Comparison of ENCODE assay signal across 8 mouse cellular contexts in the genomic region with DNA sequence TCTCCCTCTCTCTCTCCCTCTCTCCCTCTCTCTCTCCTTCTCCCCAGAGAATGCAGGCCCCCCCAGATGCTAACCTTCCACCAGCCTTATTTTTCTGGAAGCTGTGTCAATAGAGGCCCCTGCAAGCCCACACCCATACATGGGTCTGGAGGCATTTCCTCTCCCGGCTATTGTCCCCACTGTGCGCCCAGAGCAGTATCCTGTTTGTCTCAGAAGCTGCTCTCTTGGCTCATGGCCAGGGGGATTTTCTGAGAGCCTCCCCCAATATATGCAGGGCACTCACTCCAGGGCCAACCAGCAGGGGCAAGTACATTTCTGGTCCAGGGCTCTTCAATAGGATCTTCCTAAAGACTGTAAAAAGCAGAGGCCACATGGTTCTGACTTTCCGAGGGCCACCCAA. TPM values are rescaled to one million over a fixed set of nuclear protein-coding genes. Genes with fewer than 3 reads are reported as not detected.
DNase-seq lines count a peak whose midpoint lies in the region; ATAC-seq and TF ChIP-seq lines count a peak whose summit lies in the region.

No protein-coding gene starts in this region.

- no peak for ATAC-seq in midbrain, postnatal 0 days (ENCODE audit: low FRiP score)
- no peak for ATAC-seq in forebrain, embryonic 13.5 days

- H3K27ac ChIP-seq in left cerebral cortex, adult 2 months: peak overlapping the region; percentile 81; the same call in 1 of the 2 replicates
- H3K27ac ChIP-seq in midbrain, postnatal 0 days (ENCODE audit: low read depth, low read length): no peak overlapping the region
- H3K27ac ChIP-seq in forebrain, embryonic 13.5 days: no peak overlapping the region

- no peaks in the 10 kb centered on the region for H3K4me1 ChIP-seq in midbrain, postnatal 0 days (ENCODE audit: insufficient read depth, low read length)
- H3K4me1 ChIP-seq in forebrain, embryonic 13.5 days: no peaks in the 10 kb centered on the region

- no peaks in the 10 kb centered on the region for H3K27me3 ChIP-seq in midbrain, postnatal 0 days (ENCODE audit: insufficient read depth, low read length)
- no peaks in the 10 kb centered on the region for H3K27me3 ChIP-seq in forebrain, embryonic 13.5 days

- no peak; the same call in 1 of the 2 replicates for TF ChIP-seq CTCF in left cerebral cortex, adult 2 months (IDR thresholded peaks at IDR 0.05)
- no peak for TF ChIP-seq CTCF in midbrain, postnatal 0 days (IDR thresholded peaks at IDR 0.05)

- WGBS in midbrain, postnatal 0 days: 64% methylated on average over 3 of the region's 3 CpGs
- WGBS in forebrain, embryonic 13.5 days: 67% methylated on average over 3 of the region's 3 CpGs

- no peak overlapping the region for H3K9ac ChIP-seq in midbrain, postnatal 0 days (replicated peaks; ENCODE audit: low read length, poor library complexity, severe bottlenecking)
- H3K9ac ChIP-seq in forebrain, embryonic 13.5 days: no peak overlapping the region

- no peaks in the 10 kb centered on the region for H3K36me3 ChIP-seq in midbrain, postnatal 0 days (ENCODE audit: insufficient read depth, low read length)
- no peaks in the 10 kb centered on the region for H3K36me3 ChIP-seq in forebrain, embryonic 13.5 days (ENCODE audit: poor library complexity, severe bottlenecking)

- no peaks in the 10 kb centered on the region for H3K9me3 ChIP-seq in midbrain, postnatal 0 days (ENCODE audit: low read length)
- H3K9me3 ChIP-seq in forebrain, embryonic 13.5 days (replicated peaks): no peaks in the 10 kb centered on the region

- intact Hi-C loops in left cerebral cortex, adult 2 months (cut with DNase I): no loop called here

- DNase-seq in left cerebral cortex, adult 2 months (ENCODE audit: extremely low spot score in 1 of 2, low spot score in 2 of 2): no peak
- DNase-seq in left cerebral cortex, adult 18-20 months (ENCODE audit: low spot score in 2 of 2): no peak
- DNase-seq in heart, adult 18-20 months: peak; percentile 71 to 85
- peak; percentile 79 for DNase-seq in kidney, adult 9 months
- peak; percentile 90 for DNase-seq in lung, postnatal 10 days
- DNase-seq in midbrain, postnatal 0 days (ENCODE audit: low spot score): no peak
- DNase-seq in thymus, postnatal 4 days: no peak

- H3K4me2 ChIP-seq in midbrain, postnatal 0 days (ENCODE audit: low read depth, low read length, poor library complexity, severe bottlenecking): no peak overlapping the region
- no peak overlapping the region for H3K4me2 ChIP-seq in forebrain, embryonic 13.5 days

- H3K4me3 ChIP-seq in left cerebral cortex, adult 2 months: no peak overlapping the region
- H3K4me3 ChIP-seq in midbrain, postnatal 0 days (ENCODE audit: low read depth, low read length): no peak overlapping the region
- no peak overlapping the region for H3K4me3 ChIP-seq in forebrain, embryonic 13.5 days

RNA-seq across cellular contexts. Expression of a gene that starts 9.9 kb away (rescaled TPM):
- total RNA-seq in left cerebral cortex, adult 2 months (2021): 1 to 10 TPM; 2.4 to 4.3 TPM
- 1 to 10 TPM; 2.4 to 2.6 TPM for total RNA-seq in left cerebral cortex, adult 18-20 months (2021)
- 10 to 100 TPM in 1 of 2 experiments, 1 to 10 TPM in 1; 8.2 to 10.3 TPM for total RNA-seq in heart, adult 18-20 months (2021)
- total RNA-seq in midbrain, postnatal 0 days (2014; rRNA removed): 1.9 and 3.6 TPM in 2 replicates
- polyA plus RNA-seq in midbrain, postnatal 0 days (2015; fragmentation: Nextera tagmentation; extraction: Ambion mirVana): 1.8 TPM in 2 replicates
- 1.7 and 2.1 TPM in 2 replicates for polyA plus RNA-seq in forebrain, embryonic 13.5 days (2015; fragmentation: Nextera tagmentation; extraction: Ambion mirVana)

RNA-seq across cellular contexts. Expression of a gene that starts 27.8 kb away (rescaled TPM):
- total RNA-seq in left cerebral cortex, adult 2 months (2021): 100 to 1,000 TPM; 191 to 208 TPM
- 100 to 1,000 TPM; 168 to 215 TPM for total RNA-seq in left cerebral cortex, adult 18-20 months (2021)
- 10 to 100 TPM; 21.4 to 24.4 TPM for total RNA-seq in heart, adult 18-20 months (2021)
- total RNA-seq in midbrain, postnatal 0 days (2014; rRNA removed): 44.9 and 51.4 TPM in 2 replicates
- polyA plus RNA-seq in midbrain, postnatal 0 days (2015; fragmentation: Nextera tagmentation; extraction: Ambion mirVana): 31.7 and 32.2 TPM in 2 replicates
- polyA plus RNA-seq in forebrain, embryonic 13.5 days (2015; fragmentation: Nextera tagmentation; extraction: Ambion mirVana): 2.0 and 3.5 TPM in 2 replicates

RNA-seq across cellular contexts. Expression of a gene that starts 50.3 kb away (rescaled TPM):
- 1 to 10 TPM; 5.9 TPM for total RNA-seq in left cerebral cortex, adult 2 months (2021)
- 1 to 10 TPM; 5.0 to 7.4 TPM for total RNA-seq in left cerebral cortex, adult 18-20 months (2021)
- total RNA-seq in heart, adult 18-20 months (2021): 10 to 100 TPM; 73.5 to 83.6 TPM
- 19.9 and 26.3 TPM in 2 replicates for total RNA-seq in midbrain, postnatal 0 days (2014; rRNA removed)
- polyA plus RNA-seq in midbrain, postnatal 0 days (2015; fragmentation: Nextera tagmentation; extraction: Ambion mirVana): 20.9 and 22.0 TPM in 2 replicates
- 6.3 and 6.8 TPM in 2 replicates for polyA plus RNA-seq in forebrain, embryonic 13.5 days (2015; fragmentation: Nextera tagmentation; extraction: Ambion mirVana)

Comparison
In these comparisons a context has a peak if more than half of its experiments do, and no peak if none do; other contexts are left out.
1. DNase-seq: peak in heart, adult 18-20 months (2 of 2), kidney, adult 9 months (single experiment) and lung, postnatal 10 days (single experiment); none in left cerebral cortex, adult 2 months (0 of 2), left cerebral cortex, adult 18-20 months (0 of 2), midbrain, postnatal 0 days (single experiment) and thymus, postnatal 4 days (single experiment).